Mouse (Mus musculus): ENCODE measurements at regions not wholly inside any gene's neighbourhood (a gene's known extent, or its start where the extent isn't known, plus 50 kb on each side); places are given as distances from the start of the nearest gene placed in this dataset.

- TF ChIP-seq ZNF384 (IDR thresholded peaks at IDR 0.05; ENCODE audit: low read depth, low read length) (no peak), CHD2 (IDR thresholded peaks at IDR 0.05; ENCODE audit: low read depth, low read length) (no peak), ZC3H11A (IDR thresholded peaks at IDR 0.05; ENCODE audit: borderline replicate concordance, low read depth, low read length) (no peak)
These were observed 709.7 kb downstream of the Diaph3 start for GRCm38 (mm10) chr14:86431215-86431816.

Data from ES-E14 (cell line).